Mouse (Mus musculus) ES-E14 (cell line): ENCODE results near the gene Zfp287.

Source experiments
- CHD2 ChIP-seq: IDR thresholded peaks from 2 replicates; pipeline ENCODE4 v1.6.1; 2014; ENCODE audit warnings: mild to moderate bottlenecking, low read depth, low read length, inconsistent platforms
- HCFC1 ChIP-seq: IDR thresholded peaks from 2 replicates; pipeline ENCODE4 v1.6.1; 2012; ENCODE audit warnings: low read length, inconsistent platforms, borderline replicate concordance; ENCODE audit not compliant: insufficient read depth
- MAFK ChIP-seq: IDR thresholded peaks from 2 replicates; pipeline ENCODE4 v1.6.1; 2014; ENCODE audit warnings: mild to moderate bottlenecking, low read depth, low read length, inconsistent platforms; ENCODE audit not compliant: insufficient read depth
- ZC3H11A ChIP-seq: IDR thresholded peaks from 2 replicates; pipeline ENCODE4 v1.6.1; 2012; ENCODE audit warnings: low read depth, mild to moderate bottlenecking, inconsistent platforms, low read length, borderline replicate concordance
- ZNF384 ChIP-seq: IDR thresholded peaks from 2 replicates; pipeline ENCODE4 v1.6.1; 2012; ENCODE audit warnings: low read depth, low read length, inconsistent platforms

DNA sequence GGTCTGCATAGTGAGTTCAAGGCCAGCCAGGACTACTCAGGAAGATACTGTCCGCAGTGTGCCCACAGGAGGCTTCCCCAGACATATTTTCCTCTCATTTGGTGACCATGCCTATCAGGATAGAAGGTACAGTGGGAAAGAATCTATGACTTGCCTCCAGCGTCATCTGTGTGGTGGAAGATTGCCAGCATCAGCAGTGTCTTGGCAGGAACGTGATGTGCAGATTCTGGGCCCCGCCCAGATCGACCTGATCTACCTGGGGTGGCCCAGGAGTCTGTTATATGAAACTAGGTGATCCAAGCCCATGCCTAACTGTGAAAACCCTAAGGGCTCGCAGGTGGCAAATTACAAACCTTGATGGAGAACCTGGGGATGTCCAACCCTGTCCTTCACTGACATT lies 61.7 kb downstream of the Zfp287 start:
- TF ChIP-seq CHD2 (no peak), MAFK (no peak), ZC3H11A (no peak), HCFC1 (no peak), ZNF384 (no peak)
